Mouse (Mus musculus) embryonic fibroblast, embryonic 13.5 days (primary cell): Measurements from ENCODE around the gene Cpt1b. TPM values are rescaled to one million over a fixed set of nuclear protein-coding genes. Genes with fewer than 3 reads are reported as not detected.

Experiments
- H3K27ac ChIP-seq: 2 replicates; pipeline ENCODE4 v1.5.1; 2012; ENCODE audit warnings: low read length, control low read depth, inconsistent platforms; ENCODE audit not compliant: insufficient read depth
- H3K4me1 ChIP-seq: 2 replicates; pipeline ENCODE4 v1.6.1; 2011; ENCODE audit warnings: low read length; ENCODE audit not compliant: control insufficient read depth, insufficient read depth
- H3K4me3 ChIP-seq: 2 replicates; pipeline ENCODE4 v1.5.1; 2011; ENCODE audit warnings: mild to moderate bottlenecking, control low read depth, low read length; ENCODE audit not compliant: insufficient read depth
- CTCF ChIP-seq: IDR thresholded peaks from 2 replicates; pipeline ENCODE4 v1.5.1; 2011; ENCODE audit warnings: mild to moderate bottlenecking, control low read depth, low read length, moderate library complexity, borderline replicate concordance; ENCODE audit not compliant: insufficient read depth
- POLR2A ChIP-seq: IDR thresholded peaks from 2 replicates; pipeline ENCODE4 v1.6.1; 2011; ENCODE audit warnings: low read depth, mild to moderate bottlenecking, control low read depth, low read length, moderate library complexity
- polyA plus RNA-seq: library from polyadenylated mRNA; stranded (reverse); fragments of >200 nt; gene quantifications from 2 replicates; pipeline ENCODE4 v1.2.4, GENCODE M21; 2011; ENCODE audit warnings: low read depth; ENCODE audit not compliant: missing spikeins, insufficient read length

The Cpt1b gene
- polyA plus RNA-seq, 1 experiment: not detected

DNA sequence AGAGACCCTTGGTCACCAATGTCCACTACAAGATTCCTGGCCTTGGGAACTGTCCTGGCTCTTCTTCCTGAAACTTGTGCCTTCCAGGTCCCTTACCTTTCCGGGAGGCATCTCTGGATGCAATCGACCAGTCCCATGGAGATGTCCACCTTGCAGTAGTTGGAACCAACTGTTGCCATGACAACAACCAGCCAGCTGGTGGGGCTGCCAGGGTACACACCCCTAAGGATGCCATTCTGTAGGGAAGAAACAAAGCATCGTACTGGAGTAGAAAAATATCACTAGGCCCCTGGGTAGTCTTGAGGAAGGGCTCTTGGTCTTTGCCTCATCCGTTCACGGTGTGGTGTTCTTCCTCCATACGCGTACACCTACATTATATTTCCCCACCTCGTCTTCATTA is 1.0 kb downstream of the Cpt1b start:
- Histone ChIP-seq H3K27ac (no peak overlapping the region), H3K4me1 (no peaks in the 10 kb centered on the region), H3K4me3 (no peak overlapping the region)
- TF ChIP-seq CTCF: no peak
- TF ChIP-seq POLR2A: no peak

DNA sequence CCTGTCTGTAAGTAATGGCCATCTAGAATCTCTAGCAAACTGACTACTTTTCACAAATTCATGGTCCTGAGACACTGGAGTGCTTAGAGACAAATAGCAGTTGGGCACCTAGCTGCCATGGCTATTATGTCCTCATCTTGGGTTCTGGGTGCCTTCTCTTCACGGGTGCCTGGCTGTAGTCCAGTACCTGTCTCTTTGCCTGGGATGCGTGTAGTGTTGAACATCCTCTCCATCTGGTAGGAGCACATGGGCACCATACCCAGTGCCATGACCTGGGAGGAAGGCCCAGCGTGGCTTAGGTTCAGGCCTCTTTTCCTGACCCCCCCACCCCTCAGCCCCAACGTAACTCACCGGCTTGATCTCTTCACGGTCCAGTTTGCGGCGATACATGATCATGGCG is 3.7 kb downstream of the Cpt1b start:
- TF ChIP-seq CTCF: no peak
- TF ChIP-seq POLR2A: no peak
- Histone ChIP-seq H3K4me3 (no peak overlapping the region), H3K4me1 (no peaks in the 10 kb centered on the region), H3K27ac (no peak overlapping the region)

DNA sequence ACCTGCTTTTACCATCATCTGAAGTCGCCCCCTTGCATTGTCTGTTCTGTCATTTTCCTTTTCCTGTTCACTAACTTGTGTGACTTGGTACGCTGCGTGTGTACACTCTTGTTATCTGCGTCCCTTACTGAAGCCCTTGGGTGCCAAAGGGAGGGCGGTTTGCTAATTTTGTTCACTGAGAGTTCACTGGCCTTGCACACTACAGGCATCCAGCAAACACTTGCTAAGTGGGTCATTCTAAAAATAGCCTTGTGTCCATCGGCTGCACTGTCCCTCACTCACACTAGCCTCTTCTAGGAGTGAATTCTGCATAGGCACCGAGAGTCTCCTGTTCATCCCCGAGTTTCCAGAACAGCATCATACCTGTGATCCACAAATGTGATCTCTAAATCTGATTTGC is 10.4 kb downstream of the Cpt1b start:
- no peak overlapping the region for H3K4me3 ChIP-seq
- TF ChIP-seq POLR2A (no peak), CTCF (no peak)
- H3K27ac ChIP-seq: no peak overlapping the region
- no peaks in the 10 kb centered on the region for H3K4me1 ChIP-seq

DNA sequence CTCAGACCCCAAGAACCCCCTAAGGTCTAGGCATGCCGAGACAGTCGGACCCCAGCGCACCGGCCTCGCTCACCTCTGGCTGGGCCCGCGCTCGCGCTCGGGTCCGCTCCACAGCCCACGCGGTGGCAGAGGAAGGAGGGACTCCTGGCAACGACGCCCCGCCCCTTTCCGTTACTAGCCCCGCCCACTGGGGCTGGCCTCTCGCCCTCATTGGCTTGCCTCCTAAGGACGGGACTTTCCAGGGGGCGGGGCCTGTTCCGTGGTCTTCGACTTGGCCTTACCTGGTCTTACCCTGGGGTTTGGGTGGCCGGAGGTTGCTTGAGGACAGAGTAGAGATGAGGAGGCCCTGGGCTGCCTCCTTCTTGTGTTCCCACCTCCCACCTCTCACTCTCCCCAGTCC is 15.5 kb downstream of the Cpt1b start, which contains the start of gene Syce3:
Gene Syce3, minus strand, starts transcription at position 386 of the 400 bp plus-strand sequence.
- H3K4me1 ChIP-seq: no peaks in the 10 kb centered on the region
- no peak within 1 kb of the TSS for H3K27ac ChIP-seq
- no peak within 1 kb of the TSS for H3K4me3 ChIP-seq
- no peak for TF ChIP-seq POLR2A
- no peak for TF ChIP-seq CTCF

DNA sequence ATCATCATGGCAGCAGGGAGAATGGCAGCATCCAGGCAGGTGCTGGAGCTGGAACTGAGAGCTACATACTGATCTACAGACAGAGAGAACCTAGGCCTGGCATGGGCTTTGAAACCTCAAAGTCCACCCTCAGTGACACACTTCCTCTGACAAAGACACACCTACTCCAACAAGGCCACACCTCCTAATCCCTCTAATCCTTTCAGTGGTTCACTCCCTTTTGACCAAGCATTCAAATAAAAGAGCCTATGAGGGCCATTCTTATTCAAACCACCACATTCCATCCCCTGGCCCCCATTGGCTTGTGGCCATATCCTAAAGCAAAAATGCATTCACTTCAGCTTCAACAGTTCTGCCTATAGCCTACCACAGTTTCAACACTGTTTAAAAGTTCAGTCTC is 19.0 kb downstream of the Cpt1b start:
- Histone ChIP-seq H3K4me1 (no peaks in the 10 kb centered on the region), H3K4me3 (no peak overlapping the region), H3K27ac (no peak overlapping the region)
- TF ChIP-seq POLR2A (no peak), CTCF (no peak)

DNA sequence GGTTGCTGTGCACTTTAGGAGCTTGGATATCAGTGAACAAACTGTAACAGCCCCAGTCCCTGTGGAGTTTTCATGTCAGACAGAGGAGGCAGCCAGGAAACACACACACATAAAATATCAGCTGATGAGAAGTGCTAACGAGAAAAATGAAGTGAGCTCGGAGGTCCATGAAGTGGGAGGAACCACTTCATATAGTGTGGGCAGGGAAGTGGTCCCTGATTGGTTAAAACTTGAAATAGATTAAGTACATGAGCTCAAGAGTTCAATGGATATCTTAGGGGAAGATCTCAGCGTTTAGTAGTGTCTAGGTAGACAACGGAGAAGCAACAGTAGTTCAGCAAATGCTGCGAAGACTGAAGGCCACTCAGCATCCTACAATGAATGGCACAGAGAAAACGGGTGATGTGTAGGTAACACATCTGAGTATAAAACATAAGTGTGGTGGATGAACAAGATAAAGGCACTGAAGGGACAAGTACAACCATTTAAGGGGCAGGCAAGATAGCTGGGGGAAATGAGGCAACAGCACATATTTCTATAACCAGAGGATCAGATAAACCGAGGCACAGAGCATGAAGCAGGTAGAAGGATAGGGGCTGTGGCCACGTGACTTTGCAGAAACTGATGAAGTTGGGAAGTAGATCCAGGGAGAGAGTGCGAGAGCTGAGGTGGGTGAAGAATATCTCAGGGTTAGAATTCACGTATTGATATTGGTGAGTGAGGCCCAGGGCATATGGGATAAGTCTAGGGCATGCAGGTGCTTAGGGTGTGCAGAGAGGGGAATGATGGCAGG is 20.6 kb downstream of the Cpt1b start:
- Histone ChIP-seq H3K27ac (no peak overlapping the region), H3K4me3 (no peak overlapping the region), H3K4me1 (no peaks in the 10 kb centered on the region)
- TF ChIP-seq POLR2A (no peak), CTCF (no peak)

DNA sequence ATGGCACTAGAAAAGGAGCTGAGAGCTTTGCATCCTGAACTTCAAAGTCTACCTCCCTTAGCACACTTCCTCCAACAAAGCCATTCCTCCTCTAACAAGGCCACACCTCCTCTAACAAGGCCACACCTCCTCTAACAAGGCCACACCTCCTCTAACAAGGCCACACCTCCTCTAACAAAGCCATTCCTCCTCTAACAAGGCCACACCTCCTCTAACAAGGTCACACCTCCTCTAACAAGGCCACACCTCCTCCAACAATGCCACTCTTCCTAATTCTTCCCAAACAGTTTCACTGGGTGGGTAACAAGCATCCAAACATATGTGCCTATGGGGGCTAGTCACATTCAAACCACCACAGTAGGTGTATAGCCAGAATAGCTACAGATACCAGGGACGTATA is 23.2 kb downstream of the Cpt1b start:
- no peak for TF ChIP-seq CTCF
- TF ChIP-seq POLR2A: no peak
- H3K4me3 ChIP-seq: no peak overlapping the region
- no peak overlapping the region for H3K27ac ChIP-seq
- no peaks in the 10 kb centered on the region for H3K4me1 ChIP-seq

DNA sequence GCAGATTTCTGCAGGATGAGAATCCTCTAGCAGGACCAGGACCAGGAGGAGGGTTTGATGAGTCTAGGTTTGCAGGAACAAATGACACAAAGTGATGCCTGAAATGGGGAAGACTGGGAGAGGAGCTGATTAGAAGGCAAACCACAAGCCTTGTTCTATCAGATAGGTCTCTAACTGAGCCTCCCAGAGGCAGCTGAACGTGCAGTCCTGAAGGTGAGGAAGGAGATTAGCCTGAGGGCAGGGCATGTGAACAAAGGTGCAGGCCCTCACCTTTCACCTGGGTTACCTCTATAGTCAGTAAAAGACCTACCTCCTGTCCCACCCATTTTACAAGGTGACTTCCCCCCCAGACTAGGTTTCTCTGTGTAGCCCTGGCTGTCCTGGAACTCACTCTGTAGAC is 25.9 kb downstream of the Cpt1b start:
- no peaks in the 10 kb centered on the region for H3K4me1 ChIP-seq
- no peak overlapping the region for H3K4me3 ChIP-seq
- TF ChIP-seq CTCF (no peak), POLR2A (no peak)
- no peak overlapping the region for H3K27ac ChIP-seq

DNA sequence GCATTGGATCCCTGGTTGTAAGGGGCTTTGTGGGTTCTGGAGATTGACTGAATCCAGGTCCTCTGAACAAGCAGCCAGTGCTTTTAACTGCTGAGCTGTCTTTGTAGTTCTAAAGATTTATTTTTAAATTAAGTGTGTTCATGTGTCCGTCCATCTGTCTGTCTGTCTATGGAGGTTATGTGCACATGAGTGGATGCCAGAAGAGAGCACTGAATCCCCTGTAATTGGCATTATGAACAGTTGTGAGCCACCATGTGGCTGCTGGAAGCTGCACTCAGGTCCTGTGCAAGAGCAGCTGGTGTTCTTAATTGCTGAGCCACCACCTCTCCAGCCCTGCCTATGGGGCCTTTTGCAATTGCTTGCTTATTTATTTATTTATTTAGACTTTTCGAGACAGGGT is 27.5 kb downstream of the Cpt1b start:
- Histone ChIP-seq H3K4me3 (no peak overlapping the region), H3K27ac (no peak overlapping the region), H3K4me1 (no peaks in the 10 kb centered on the region)
- no peak for TF ChIP-seq POLR2A
- no peak for TF ChIP-seq CTCF

DNA sequence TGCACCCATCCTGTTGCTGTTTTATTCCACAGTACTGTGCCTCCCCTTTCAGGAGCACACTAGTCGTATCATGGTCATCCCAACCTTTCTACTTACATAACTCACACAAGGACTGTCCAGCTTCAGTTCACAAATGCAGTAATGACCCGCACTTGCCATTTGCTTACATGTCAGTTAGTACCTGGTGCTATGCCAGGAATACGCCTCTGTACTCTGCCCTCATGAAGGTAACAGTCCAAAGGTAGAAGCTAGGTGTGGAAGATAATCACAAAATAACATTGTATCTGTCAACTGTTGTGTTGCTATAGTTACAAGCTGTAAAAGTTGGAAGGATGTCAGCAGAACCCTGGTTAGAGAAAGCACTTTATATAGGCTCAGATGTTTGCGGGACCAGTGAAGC is 28.8 kb downstream of the Cpt1b start:
- no peak overlapping the region for H3K4me3 ChIP-seq
- H3K4me1 ChIP-seq: no peaks in the 10 kb centered on the region
- no peak overlapping the region for H3K27ac ChIP-seq
- TF ChIP-seq POLR2A (no peak), CTCF (no peak)
